Mouse (Mus musculus) right cerebral cortex, postnatal 36 days (tissue): ENCODE measurements around the gene Ikzf2.

ENCODE experiments used
- DNase-seq, 2 experiments: peaks; one replicate each; pipeline ENCODE4 v3.0.0; 2022; ENCODE audit warnings: low spot score in 2 of 2, mixed read lengths in 1 of 2

Gene Ikzf2

GRCm38 (mm10) chr1:69667456-69667855, 19.6 kb downstream of the Ikzf2 start:
- DNase-seq: no peak

GRCm38 (mm10) chr1:69659779-69660178, 27.3 kb downstream of the Ikzf2 start:
- DNase-seq: no peak

GRCm38 (mm10) chr1:69658051-69658450, 29.0 kb downstream of the Ikzf2 start:
- DNase-seq: no peak

GRCm38 (mm10) chr1:69657455-69657854, 29.6 kb downstream of the Ikzf2 start:
- no peak for DNase-seq

GRCm38 (mm10) chr1:69656929-69657328, 30.1 kb downstream of the Ikzf2 start:
- DNase-seq: no peak

- DNase-seq: no peak
Observed at GRCm38 (mm10) chr1:69656047-69656782, 30.8 kb downstream of the Ikzf2 start.

GRCm38 (mm10) chr1:69655368-69655767, 31.7 kb downstream of the Ikzf2 start:
- no peak for DNase-seq

- no peak for DNase-seq
Observed at GRCm38 (mm10) chr1:69654955-69655354, 32.1 kb downstream of the Ikzf2 start.

GRCm38 (mm10) chr1:69653419-69653818, 33.6 kb downstream of the Ikzf2 start:
- DNase-seq: no peak

- no peak for DNase-seq
Observed at GRCm38 (mm10) chr1:69643138-69643537, 43.9 kb downstream of the Ikzf2 start.

- DNase-seq: no peak
Observed at GRCm38 (mm10) chr1:69641986-69642385, 45.1 kb downstream of the Ikzf2 start.

GRCm38 (mm10) chr1:69638321-69638720, 48.7 kb downstream of the Ikzf2 start:
- DNase-seq: no peak

GRCm38 (mm10) chr1:69637907-69638306, 49.1 kb downstream of the Ikzf2 start:
- DNase-seq: no peak

- no peak for DNase-seq
Observed at GRCm38 (mm10) chr1:69634259-69634658, 52.8 kb downstream of the Ikzf2 start.

GRCm38 (mm10) chr1:69630508-69630907, 56.5 kb downstream of the Ikzf2 start:
- no peak for DNase-seq

- no peak for DNase-seq
Observed at GRCm38 (mm10) chr1:69629513-69629912, 57.5 kb downstream of the Ikzf2 start.

- DNase-seq: no peak
Observed at GRCm38 (mm10) chr1:69612076-69612475, 75.0 kb downstream of the Ikzf2 start.

- DNase-seq: no peak
Observed at GRCm38 (mm10) chr1:69611204-69611725, 75.8 kb downstream of the Ikzf2 start.

GRCm38 (mm10) chr1:69610791-69611190, 76.3 kb downstream of the Ikzf2 start:
- no peak for DNase-seq

GRCm38 (mm10) chr1:69608846-69609245, 78.2 kb downstream of the Ikzf2 start:
- DNase-seq: no peak

GRCm38 (mm10) chr1:69606844-69607243, 80.2 kb downstream of the Ikzf2 start:
- no peak for DNase-seq

GRCm38 (mm10) chr1:69604213-69604612, 82.8 kb downstream of the Ikzf2 start:
- DNase-seq: no peak

GRCm38 (mm10) chr1:69600954-69601353, 86.1 kb downstream of the Ikzf2 start:
- DNase-seq: no peak
